Mouse (Mus musculus) testis, postnatal 10 days (tissue): ENCODE data around the gene Runx2.

ENCODE experiments used
- DNase-seq: peaks from one replicate; pipeline ENCODE4 v3.0.0; 2021; ENCODE audit warnings: low spot score

The Runx2 gene

GRCm38 (mm10) chr17:44714116-44714515 lies 100.5 kb downstream of the Runx2 start:
- DNase-seq, result no peak

GRCm38 (mm10) chr17:44713404-44713803 lies 101.2 kb downstream of the Runx2 start:
- no peak for DNase-seq

- no peak for DNase-seq
These were observed 104.9 kb downstream of the Runx2 start for GRCm38 (mm10) chr17:44709516-44710252.

GRCm38 (mm10) chr17:44707956-44708355 lies 106.6 kb downstream of the Runx2 start:
- no peak for DNase-seq

- no peak for DNase-seq
These were observed 108.1 kb downstream of the Runx2 start for GRCm38 (mm10) chr17:44706531-44706930.

GRCm38 (mm10) chr17:44702506-44703298 lies 111.9 kb downstream of the Runx2 start:
- DNase-seq, result no peak

- no peak for DNase-seq
These were observed 113.1 kb downstream of the Runx2 start for GRCm38 (mm10) chr17:44701531-44701930.

- DNase-seq, result no peak
These were observed 114.3 kb downstream of the Runx2 start for GRCm38 (mm10) chr17:44700326-44700725.

GRCm38 (mm10) chr17:44697053-44697452 lies 117.5 kb downstream of the Runx2 start:
- no peak for DNase-seq

GRCm38 (mm10) chr17:44693552-44693951 lies 121.0 kb downstream of the Runx2 start:
- DNase-seq, result no peak

GRCm38 (mm10) chr17:44691517-44691916 lies 123.1 kb downstream of the Runx2 start:
- no peak for DNase-seq

- DNase-seq, result no peak
These were observed 124.1 kb downstream of the Runx2 start for GRCm38 (mm10) chr17:44690410-44691035.

- no peak for DNase-seq
These were observed 126.3 kb downstream of the Runx2 start for GRCm38 (mm10) chr17:44688306-44688705.

GRCm38 (mm10) chr17:44685514-44685913 lies 129.1 kb downstream of the Runx2 start:
- DNase-seq, result no peak

- no peak for DNase-seq
These were observed 131.6 kb downstream of the Runx2 start for GRCm38 (mm10) chr17:44683026-44683425.

GRCm38 (mm10) chr17:44677782-44678181 lies 136.8 kb downstream of the Runx2 start:
- DNase-seq, result peak; percentile 51

- DNase-seq, result no peak
These were observed 141.8 kb downstream of the Runx2 start for GRCm38 (mm10) chr17:44672806-44673205.

GRCm38 (mm10) chr17:44671946-44672692 lies 142.5 kb downstream of the Runx2 start:
- DNase-seq, result peak; percentile 45

GRCm38 (mm10) chr17:44669985-44670384 lies 144.6 kb downstream of the Runx2 start:
- no peak for DNase-seq

GRCm38 (mm10) chr17:44667346-44667745 lies 147.3 kb downstream of the Runx2 start:
- DNase-seq, result no peak

GRCm38 (mm10) chr17:44663872-44664271 lies 150.7 kb downstream of the Runx2 start:
- DNase-seq, result no peak

- no peak for DNase-seq
These were observed 151.4 kb downstream of the Runx2 start for GRCm38 (mm10) chr17:44663208-44663607.
